Mouse (Mus musculus) stomach, postnatal 0 days (tissue): Measurements from ENCODE around the gene Gm44805.

Source experiments
- CTCF ChIP-seq: IDR thresholded peaks from 2 replicates; pipeline ENCODE4 v1.5.1; 2016; ENCODE audit warnings: antibody characterized with exemption, low read depth, mild to moderate bottlenecking, moderate library complexity
- EP300 ChIP-seq: optimal IDR thresholded peaks from 2 replicates; pipeline ENCODE3; 2016; ENCODE audit warnings: antibody characterized with exemption

DNA sequence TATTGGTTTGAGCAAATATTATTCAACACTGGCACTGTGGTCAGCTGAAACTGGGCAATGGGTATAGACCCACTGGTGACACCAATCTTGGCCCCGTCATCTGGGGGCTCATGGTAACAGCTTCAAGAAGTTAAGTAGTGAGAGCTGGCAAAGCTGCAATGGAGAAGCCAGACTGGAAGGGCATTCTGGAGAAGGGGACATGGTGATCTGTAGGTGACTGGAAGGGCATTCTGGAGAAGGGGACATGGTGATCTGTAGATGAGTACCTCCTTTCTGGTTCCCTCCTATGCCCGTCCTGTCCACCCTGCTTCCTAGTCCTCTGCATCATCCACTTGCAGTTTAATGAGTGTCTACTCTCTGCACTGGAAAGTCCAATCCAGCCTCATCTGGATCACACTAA lies 7.4 kb upstream of the Gm44805 start:
- TF ChIP-seq CTCF (no peak), EP300 (no peak)
